Mouse (Mus musculus): Measurements from ENCODE around the gene Rab8a.

GRCm38 (mm10) chr8:72131901-72132300, 29.1 kb upstream of the Rab8a start:
- no peak for TF ChIP-seq CTCF (IDR thresholded peaks at IDR 0.05; ENCODE audit: low read depth)
- no peak for TF ChIP-seq EP300 (optimal IDR thresholded peaks at IDR 0.05)
